Mouse (Mus musculus): ENCODE data around the gene Ttyh2. TPM values are rescaled to one million over a fixed set of nuclear protein-coding genes. Genes with fewer than 3 reads are reported as not detected.

Ttyh2 gene
- polyA plus RNA-seq, 1 experiment from 2014 or later: 20.4 TPM

- Histone ChIP-seq H3K27ac (ENCODE audit: low read length) (no peak overlapping the region), H3K9ac (replicated peaks; ENCODE audit: low read length) (no peak overlapping the region), H3K36me3 (ENCODE audit: insufficient read depth, low read length) (no peaks in the 10 kb centered on the region), H3K9me3 (ENCODE audit: low read length) (no peaks in the 10 kb centered on the region), H3K4me2 (replicated peaks; ENCODE audit: low read depth, low read length) (no peak overlapping the region), H3K27me3 (ENCODE audit: insufficient read depth, low read length) (peaks cover 5% of the 10 kb centered on the region; the same call in 1 of the 2 replicates), H3K4me1 (ENCODE audit: insufficient read depth, low read length) (no peaks in the 10 kb centered on the region), H3K4me3 (ENCODE audit: low read length) (no peak overlapping the region)
- no peak for ATAC-seq (ENCODE audit: low FRiP score, low TSS enrichment)
- 81% methylated on average over 7 of the region's 7 CpGs for WGBS
These were observed 19.8 kb upstream of the Ttyh2 start for GRCm38 (mm10) chr11:114655350-114656008.

- Histone ChIP-seq H3K9ac (replicated peaks; ENCODE audit: low read length) (no peak overlapping the region), H3K4me1 (ENCODE audit: insufficient read depth, low read length) (no peaks in the 10 kb centered on the region), H3K27me3 (ENCODE audit: insufficient read depth, low read length) (peaks cover 5% of the 10 kb centered on the region; the same call in 1 of the 2 replicates), H3K9me3 (ENCODE audit: low read length) (no peaks in the 10 kb centered on the region), H3K27ac (ENCODE audit: low read length) (no peak overlapping the region), H3K36me3 (ENCODE audit: insufficient read depth, low read length) (no peaks in the 10 kb centered on the region), H3K4me3 (ENCODE audit: low read length) (no peak overlapping the region), H3K4me2 (replicated peaks; ENCODE audit: low read depth, low read length) (no peak overlapping the region)
- 32% methylated on average over 27 of the region's 27 CpGs for WGBS
- no peak for ATAC-seq (ENCODE audit: low FRiP score, low TSS enrichment)
These were observed 18.1 kb upstream of the Ttyh2 start for GRCm38 (mm10) chr11:114656994-114657644.

- ATAC-seq (ENCODE audit: low FRiP score, low TSS enrichment): no peak
- H3K9ac ChIP-seq (replicated peaks; ENCODE audit: low read length): no peak overlapping the region
- peaks cover 5% of the 10 kb centered on the region; the same call in 1 of the 2 replicates for H3K27me3 ChIP-seq (ENCODE audit: insufficient read depth, low read length)
- no peaks in the 10 kb centered on the region for H3K36me3 ChIP-seq (ENCODE audit: insufficient read depth, low read length)
- H3K4me3 ChIP-seq (ENCODE audit: low read length): no peak overlapping the region
- H3K9me3 ChIP-seq (ENCODE audit: low read length): no peaks in the 10 kb centered on the region
- no peak overlapping the region for H3K4me2 ChIP-seq (replicated peaks; ENCODE audit: low read depth, low read length)
- WGBS: 14% methylated on average over 7 of the region's 7 CpGs
- H3K4me1 ChIP-seq (ENCODE audit: insufficient read depth, low read length): no peaks in the 10 kb centered on the region
- no peak overlapping the region for H3K27ac ChIP-seq (ENCODE audit: low read length)
These were observed 17.5 kb upstream of the Ttyh2 start for GRCm38 (mm10) chr11:114657737-114658136.

GRCm38 (mm10) chr11:114662161-114662560, 13.1 kb upstream of the Ttyh2 start:
- no peak overlapping the region for H3K4me3 ChIP-seq (ENCODE audit: low read length)
- no peak for ATAC-seq (ENCODE audit: low FRiP score, low TSS enrichment)
- no peak overlapping the region for H3K4me2 ChIP-seq (replicated peaks; ENCODE audit: low read depth, low read length)
- H3K27ac ChIP-seq (ENCODE audit: low read length): no peak overlapping the region
- peaks cover 17% of the 10 kb centered on the region; the same call in 1 of the 2 replicates for H3K27me3 ChIP-seq (ENCODE audit: insufficient read depth, low read length)
- no peak overlapping the region for H3K9ac ChIP-seq (replicated peaks; ENCODE audit: low read length)
- 92% methylated on average over 14 of the region's 14 CpGs for WGBS
- H3K9me3 ChIP-seq (ENCODE audit: low read length): no peaks in the 10 kb centered on the region
- H3K36me3 ChIP-seq (ENCODE audit: insufficient read depth, low read length): no peaks in the 10 kb centered on the region
- H3K4me1 ChIP-seq (ENCODE audit: insufficient read depth, low read length): no peaks in the 10 kb centered on the region

- Histone ChIP-seq H3K4me3 (ENCODE audit: low read length) (no peak overlapping the region), H3K9ac (replicated peaks; ENCODE audit: low read length) (no peak overlapping the region), H3K4me1 (ENCODE audit: insufficient read depth, low read length) (no peaks in the 10 kb centered on the region), H3K36me3 (ENCODE audit: insufficient read depth, low read length) (no peaks in the 10 kb centered on the region), H3K27me3 (ENCODE audit: insufficient read depth, low read length) (0 out of 2 replicates have a peak, but pooled peaks cover 16% of the 10 kb centered on the region), H3K9me3 (ENCODE audit: low read length) (no peaks in the 10 kb centered on the region), H3K27ac (ENCODE audit: low read length) (no peak overlapping the region), H3K4me2 (replicated peaks; ENCODE audit: low read depth, low read length) (no peak overlapping the region)
- 32% methylated on average over 6 of the region's 6 CpGs for WGBS
- ATAC-seq (ENCODE audit: low FRiP score, low TSS enrichment): no peak
These were observed 12.4 kb upstream of the Ttyh2 start for GRCm38 (mm10) chr11:114662746-114663362.

GRCm38 (mm10) chr11:114664164-114664563, 11.1 kb upstream of the Ttyh2 start:
- Histone ChIP-seq H3K9ac (replicated peaks; ENCODE audit: low read length) (no peak overlapping the region), H3K27me3 (ENCODE audit: insufficient read depth, low read length) (0 out of 2 replicates have a peak, but pooled peaks cover 16% of the 10 kb centered on the region), H3K9me3 (ENCODE audit: low read length) (no peaks in the 10 kb centered on the region), H3K27ac (ENCODE audit: low read length) (no peak overlapping the region), H3K4me2 (replicated peaks; ENCODE audit: low read depth, low read length) (no peak overlapping the region), H3K4me3 (ENCODE audit: low read length) (no peak overlapping the region), H3K4me1 (ENCODE audit: insufficient read depth, low read length) (no peaks in the 10 kb centered on the region), H3K36me3 (ENCODE audit: insufficient read depth, low read length) (no peaks in the 10 kb centered on the region)
- WGBS: 47% methylated on average over 7 of the region's 7 CpGs
- ATAC-seq (ENCODE audit: low FRiP score, low TSS enrichment): no peak

GRCm38 (mm10) chr11:114665463-114665862, 9.8 kb upstream of the Ttyh2 start:
- no peak overlapping the region for H3K4me3 ChIP-seq (ENCODE audit: low read length)
- WGBS: 60% methylated on average over 2 of the region's 2 CpGs
- peaks cover 3% of the 10 kb centered on the region for H3K36me3 ChIP-seq (ENCODE audit: insufficient read depth, low read length)
- H3K27me3 ChIP-seq (ENCODE audit: insufficient read depth, low read length): 0 out of 2 replicates have a peak, but pooled peaks cover 16% of the 10 kb centered on the region
- H3K4me1 ChIP-seq (ENCODE audit: insufficient read depth, low read length): peaks cover 10% of the 10 kb centered on the region
- no peaks in the 10 kb centered on the region for H3K9me3 ChIP-seq (ENCODE audit: low read length)
- no peak overlapping the region for H3K9ac ChIP-seq (replicated peaks; ENCODE audit: low read length)
- H3K4me2 ChIP-seq (replicated peaks; ENCODE audit: low read depth, low read length): no peak overlapping the region
- no peak for ATAC-seq (ENCODE audit: low FRiP score, low TSS enrichment)
- H3K27ac ChIP-seq (ENCODE audit: low read length): no peak overlapping the region

GRCm38 (mm10) chr11:114666786-114667185, 8.4 kb upstream of the Ttyh2 start:
- no peaks in the 10 kb centered on the region for H3K9me3 ChIP-seq (ENCODE audit: low read length)
- no peak overlapping the region for H3K4me2 ChIP-seq (replicated peaks; ENCODE audit: low read depth, low read length)
- no peak overlapping the region for H3K9ac ChIP-seq (replicated peaks; ENCODE audit: low read length)
- H3K27me3 ChIP-seq (ENCODE audit: insufficient read depth, low read length): 0 out of 2 replicates have a peak, but pooled peaks cover 16% of the 10 kb centered on the region
- ATAC-seq (ENCODE audit: low FRiP score, low TSS enrichment): no peak
- H3K36me3 ChIP-seq (ENCODE audit: insufficient read depth, low read length): peaks cover 16% of the 10 kb centered on the region
- H3K27ac ChIP-seq (ENCODE audit: low read length): no peak overlapping the region
- peaks cover 16% of the 10 kb centered on the region for H3K4me1 ChIP-seq (ENCODE audit: insufficient read depth, low read length)
- 11% methylated on average over 10 of the region's 13 CpGs for WGBS
- no peak overlapping the region for H3K4me3 ChIP-seq (ENCODE audit: low read length)

- ATAC-seq (ENCODE audit: low FRiP score, low TSS enrichment): no peak
- Histone ChIP-seq H3K4me3 (ENCODE audit: low read length) (no peak overlapping the region), H3K27ac (ENCODE audit: low read length) (no peak overlapping the region), H3K27me3 (ENCODE audit: insufficient read depth, low read length) (0 out of 2 replicates have a peak, but pooled peaks cover 16% of the 10 kb centered on the region), H3K9me3 (ENCODE audit: low read length) (no peaks in the 10 kb centered on the region), H3K9ac (replicated peaks; ENCODE audit: low read length) (no peak overlapping the region), H3K4me1 (ENCODE audit: insufficient read depth, low read length) (peaks cover 16% of the 10 kb centered on the region), H3K36me3 (ENCODE audit: insufficient read depth, low read length) (peaks cover 22% of the 10 kb centered on the region), H3K4me2 (replicated peaks; ENCODE audit: low read depth, low read length) (no peak overlapping the region)
- WGBS: 50% methylated on average over 15 of the region's 18 CpGs
These were observed 7.8 kb upstream of the Ttyh2 start for GRCm38 (mm10) chr11:114667236-114667931.
